Mouse (Mus musculus) intestine, embryonic 16.5 days (tissue): ENCODE results near the gene App. TPM values are rescaled to one million over a fixed set of nuclear protein-coding genes. Genes with fewer than 3 reads are reported as not detected.

Experiments used
- ATAC-seq: fragments of 200-750 bp; cut with Nextera tagmentation; 2 replicates; pipeline ENCODE4 v1.8.0; 2017; ENCODE audit warnings: moderate TSS enrichment, moderate library complexity
- H3K27ac ChIP-seq: fragments of 300-500 bp; sonication (generic); 2 replicates; pipeline ENCODE4 v1.5.1; 2014; ENCODE audit warnings: mild to moderate bottlenecking, low read length
- H3K27me3 ChIP-seq: fragments of 300-500 bp; sonication (generic); replicated peaks from 2 replicates; pipeline ENCODE4 v1.6.1; 2014; ENCODE audit warnings: low read length, control low read depth, mixed read lengths; ENCODE audit not compliant: control insufficient read depth, insufficient read depth
- H3K36me3 ChIP-seq: fragments of 300-500 bp; sonication (generic); 2 replicates; pipeline ENCODE4 v1.6.1; 2014; ENCODE audit warnings: low read length, control low read depth; ENCODE audit not compliant: control insufficient read depth, insufficient read depth
- H3K4me1 ChIP-seq: fragments of 300-500 bp; sonication (generic); 2 replicates; pipeline ENCODE4 v1.6.1; 2014; ENCODE audit warnings: low read length, control low read depth, mixed read lengths; ENCODE audit not compliant: control insufficient read depth, insufficient read depth
- H3K4me2 ChIP-seq: fragments of 300-500 bp; sonication (generic); 2 replicates; pipeline ENCODE4 v1.6.1; 2014; ENCODE audit warnings: low read depth, low read length, control low read depth
- H3K4me3 ChIP-seq: fragments of 300-500 bp; sonication (generic); 2 replicates; pipeline ENCODE4 v1.5.1; 2014; ENCODE audit warnings: mild to moderate bottlenecking, low read length
- H3K9ac ChIP-seq: fragments of 300-500 bp; sonication (generic); 2 replicates; pipeline ENCODE4 v1.6.1; 2014; ENCODE audit warnings: low read depth, low read length
- H3K9me3 ChIP-seq: fragments of 300-500 bp; sonication (generic); 2 replicates; pipeline ENCODE4 v1.6.1; 2016; ENCODE audit warnings: low read length, control low read depth; ENCODE audit not compliant: control insufficient read depth
- WGBS: fragments of 180-500 bp; shearing (Covaris S2); extraction: QIAGEN DNeasy Blood & Tissue Kit; methylation state at CpG from one replicate; pipeline ENCODE4 v1.1.7; 2014; 5-methylcytosine and 5-hydroxymethylcytosine counted together
- polyA plus RNA-seq: library from polyadenylated mRNA; unstranded; fragments of >200 nt; fragmentation: Nextera tagmentation; extraction: Ambion mirVana; gene quantifications from 2 replicates; pipeline ENCODE4 v1.2.1, GENCODE M21; 2015

The App gene
- polyA plus RNA-seq, 1 experiment from 2014 or later = 125 TPM

- no peak overlapping the region for H3K9ac ChIP-seq
- H3K27me3 ChIP-seq = no peaks in the 10 kb centered on the region
- no peak overlapping the region for H3K4me3 ChIP-seq
- H3K4me1 ChIP-seq = no peaks in the 10 kb centered on the region
- H3K9me3 ChIP-seq = no peaks in the 10 kb centered on the region
- peaks cover 2% of the 10 kb centered on the region; the same call in 1 of the 2 replicates for H3K36me3 ChIP-seq
- no peak overlapping the region for H3K27ac ChIP-seq
- 80% methylated on average over 7 of the region's 7 CpGs for WGBS
- no peak overlapping the region for H3K4me2 ChIP-seq
- no peak for ATAC-seq
Observed at GRCm38 (mm10) chr16:85017845-85018244, 155.7 kb downstream of the App start.

- Histone ChIP-seq H3K4me1 (no peaks in the 10 kb centered on the region), H3K9me3 (no peaks in the 10 kb centered on the region), H3K36me3 (peaks cover 2% of the 10 kb centered on the region; the same call in 1 of the 2 replicates), H3K27me3 (no peaks in the 10 kb centered on the region), H3K9ac (no peak overlapping the region), H3K4me3 (no peak overlapping the region), H3K27ac (no peak overlapping the region), H3K4me2 (no peak overlapping the region)
- WGBS = 95% methylated on average over 3 of the region's 3 CpGs
- no peak for ATAC-seq
Observed at GRCm38 (mm10) chr16:85012695-85013094, 160.9 kb downstream of the App start.

GRCm38 (mm10) chr16:85012172-85012571, 161.4 kb downstream of the App start:
- Histone ChIP-seq H3K36me3 (peaks cover 2% of the 10 kb centered on the region; the same call in 1 of the 2 replicates), H3K9me3 (no peaks in the 10 kb centered on the region), H3K4me2 (no peak overlapping the region), H3K27me3 (no peaks in the 10 kb centered on the region), H3K4me3 (no peak overlapping the region), H3K4me1 (no peaks in the 10 kb centered on the region), H3K27ac (no peak overlapping the region), H3K9ac (no peak overlapping the region)
- ATAC-seq = no peak
- 94% methylated on average over 5 of the region's 5 CpGs for WGBS

GRCm38 (mm10) chr16:85010651-85011050, 162.9 kb downstream of the App start:
- Histone ChIP-seq H3K36me3 (peaks cover 2% of the 10 kb centered on the region; the same call in 1 of the 2 replicates), H3K4me3 (no peak overlapping the region), H3K4me2 (no peak overlapping the region), H3K27ac (no peak overlapping the region), H3K9ac (no peak overlapping the region), H3K9me3 (no peaks in the 10 kb centered on the region), H3K27me3 (no peaks in the 10 kb centered on the region), H3K4me1 (no peaks in the 10 kb centered on the region)
- 84% methylated on average over 2 of the region's 2 CpGs for WGBS
- no peak for ATAC-seq

GRCm38 (mm10) chr16:85008866-85009645, 164.5 kb downstream of the App start:
- no peak for ATAC-seq
- no peak overlapping the region for H3K4me3 ChIP-seq
- H3K4me1 ChIP-seq = no peaks in the 10 kb centered on the region
- no peaks in the 10 kb centered on the region for H3K36me3 ChIP-seq
- H3K9me3 ChIP-seq = no peaks in the 10 kb centered on the region
- 74% methylated on average over 9 of the region's 9 CpGs for WGBS
- H3K9ac ChIP-seq = no peak overlapping the region
- no peak overlapping the region for H3K27ac ChIP-seq
- H3K27me3 ChIP-seq = no peaks in the 10 kb centered on the region
- no peak overlapping the region for H3K4me2 ChIP-seq

- WGBS = 94% methylated on average over 5 of the region's 5 CpGs
- Histone ChIP-seq H3K4me1 (no peaks in the 10 kb centered on the region), H3K27ac (no peak overlapping the region), H3K9me3 (no peaks in the 10 kb centered on the region), H3K4me2 (no peak overlapping the region), H3K27me3 (no peaks in the 10 kb centered on the region), H3K9ac (no peak overlapping the region), H3K36me3 (peaks cover 3% of the 10 kb centered on the region; the same call in 1 of the 2 replicates), H3K4me3 (no peak overlapping the region)
- ATAC-seq = no peak
Observed at GRCm38 (mm10) chr16:85001939-85002556, 171.5 kb downstream of the App start.

GRCm38 (mm10) chr16:85000304-85000703, 173.3 kb downstream of the App start:
- no peaks in the 10 kb centered on the region for H3K27me3 ChIP-seq
- peaks cover 3% of the 10 kb centered on the region; the same call in 1 of the 2 replicates for H3K36me3 ChIP-seq
- no peak overlapping the region for H3K4me2 ChIP-seq
- 82% methylated on average over 7 of the region's 7 CpGs for WGBS
- no peak for ATAC-seq
- no peak overlapping the region for H3K27ac ChIP-seq
- H3K9me3 ChIP-seq = no peaks in the 10 kb centered on the region
- no peaks in the 10 kb centered on the region for H3K4me1 ChIP-seq
- H3K4me3 ChIP-seq = no peak overlapping the region
- no peak overlapping the region for H3K9ac ChIP-seq

GRCm38 (mm10) chr16:84997551-84997950, 176.0 kb downstream of the App start:
- no peak overlapping the region for H3K9ac ChIP-seq
- no peaks in the 10 kb centered on the region for H3K4me1 ChIP-seq
- no peak overlapping the region for H3K4me3 ChIP-seq
- no peak for ATAC-seq
- H3K36me3 ChIP-seq = peaks cover 3% of the 10 kb centered on the region; the same call in 1 of the 2 replicates
- no peaks in the 10 kb centered on the region for H3K27me3 ChIP-seq
- H3K4me2 ChIP-seq = no peak overlapping the region
- 60% methylated on average over 3 of the region's 3 CpGs for WGBS
- no peaks in the 10 kb centered on the region for H3K9me3 ChIP-seq
- H3K27ac ChIP-seq = no peak overlapping the region

GRCm38 (mm10) chr16:84995441-84995867, 178.1 kb downstream of the App start:
- Histone ChIP-seq H3K27me3 (no peaks in the 10 kb centered on the region), H3K4me2 (no peak overlapping the region), H3K4me3 (no peak overlapping the region), H3K36me3 (no peaks in the 10 kb centered on the region), H3K27ac (no peak overlapping the region), H3K9ac (no peak overlapping the region), H3K9me3 (no peaks in the 10 kb centered on the region), H3K4me1 (no peaks in the 10 kb centered on the region)
- WGBS = 41% methylated on average over 6 of the region's 6 CpGs
- peak; percentile 38; the same call in 1 of the 2 replicates for ATAC-seq
